Mouse (Mus musculus) heart, postnatal 14 days (tissue): ENCODE results near the gene Cracr2b. TPM values are rescaled to one million over a fixed set of nuclear protein-coding genes. Genes with fewer than 3 reads are reported as not detected.
A peak's percentile ranks its signal among the peaks of the same experiment; 100 is the strongest.

Experiments
- DNase-seq, 2 experiments: peaks; one replicate each; pipeline ENCODE4 v3.0.0; 2021 to 2022
- intact Hi-C: fragments of 180-260 bp; cut with DNase I; formaldehyde crosslinking; loops from one replicate; pipeline ENCODE4 v1.15.1; 2025
- total RNA-seq, 2 experiments: library from RNA; stranded (reverse); gene quantifications; 2 replicates each; pipeline ENCODE4 v1.2.3; 2021

The Cracr2b gene
- total RNA-seq, 2 experiments from 2014 or later, result 25.2 to 27.9 TPM

GRCm38 (mm10) chr7:141481498-141482401 lies 20.9 kb downstream of the Cracr2b start:
- intact Hi-C loops, result loop anchor here (2.0 kb wide), 1 partner anchor 185 kb away; no protein-coding TSS in a partner anchor
- peak; percentile 46 to 64 for DNase-seq

GRCm38 (mm10) chr7:141482531-141483024 lies 21.7 kb downstream of the Cracr2b start:
- intact Hi-C loops, result no loop called here
- DNase-seq, result no peak

GRCm38 (mm10) chr7:141483114-141483653 lies 22.3 kb downstream of the Cracr2b start:
- intact Hi-C loops, result no loop called here
- no peak for DNase-seq

GRCm38 (mm10) chr7:141484186-141485120 lies 23.6 kb downstream of the Cracr2b start:
- intact Hi-C loops, result no loop called here
- DNase-seq, result peak in 1 of 2 experiments; percentile 27

- DNase-seq, result no peak
- intact Hi-C loops, result no loop called here
Measured at GRCm38 (mm10) chr7:141485186-141485585, 24.3 kb downstream of the Cracr2b start.

GRCm38 (mm10) chr7:141485606-141486005 lies 24.7 kb downstream of the Cracr2b start:
- no peak for DNase-seq
- intact Hi-C loops, result no loop called here

- intact Hi-C loops, result no loop called here
- DNase-seq, result no peak
Measured at GRCm38 (mm10) chr7:141486239-141486638, 25.3 kb downstream of the Cracr2b start.

GRCm38 (mm10) chr7:141487141-141487540 lies 26.2 kb downstream of the Cracr2b start:
- intact Hi-C loops, result no loop called here
- no peak for DNase-seq

- intact Hi-C loops, result no loop called here
- DNase-seq, result no peak
Measured at GRCm38 (mm10) chr7:141491151-141491550, 30.3 kb downstream of the Cracr2b start.

GRCm38 (mm10) chr7:141492738-141493137 lies 31.8 kb downstream of the Cracr2b start:
- intact Hi-C loops, result no loop called here
- DNase-seq, result no peak

- intact Hi-C loops, result no loop called here
- DNase-seq, result no peak
Measured at GRCm38 (mm10) chr7:141493729-141494128, 32.8 kb downstream of the Cracr2b start.

- intact Hi-C loops, result no loop called here
- no peak for DNase-seq
Measured at GRCm38 (mm10) chr7:141495379-141495778, 34.5 kb downstream of the Cracr2b start.

GRCm38 (mm10) chr7:141495940-141496339 lies 35.0 kb downstream of the Cracr2b start:
- intact Hi-C loops, result no loop called here
- no peak for DNase-seq

- intact Hi-C loops, result no loop called here
- peak; percentile 20 to 39 for DNase-seq
Measured at GRCm38 (mm10) chr7:141497600-141497999, 36.7 kb downstream of the Cracr2b start.

- DNase-seq, result no peak
- intact Hi-C loops, result no loop called here
Measured at GRCm38 (mm10) chr7:141501820-141502555, 41.1 kb downstream of the Cracr2b start.

GRCm38 (mm10) chr7:141502556-141502905 lies 41.6 kb downstream of the Cracr2b start:
- DNase-seq, result no peak
- intact Hi-C loops, result no loop called here

GRCm38 (mm10) chr7:141506278-141506677 lies 45.4 kb downstream of the Cracr2b start:
- no peak for DNase-seq
- intact Hi-C loops, result no loop called here

- intact Hi-C loops, result no loop called here
- no peak for DNase-seq
Measured at GRCm38 (mm10) chr7:141508160-141508559, 47.3 kb downstream of the Cracr2b start.

- intact Hi-C loops, result no loop called here
- no peak for DNase-seq
Measured at GRCm38 (mm10) chr7:141510196-141510595, 49.3 kb downstream of the Cracr2b start.

- peak; percentile 27 to 47 for DNase-seq
- intact Hi-C loops, result no loop called here
Measured at GRCm38 (mm10) chr7:141510681-141511191, 49.8 kb downstream of the Cracr2b start.
